Mouse (Mus musculus) forebrain, embryonic 10.5 days (tissue): Measurements from ENCODE around the gene Bloc1s1. TPM values are rescaled to one million over a fixed set of nuclear protein-coding genes. Genes with fewer than 3 reads are reported as not detected.

Experiments used
- DNase-seq: peaks from one replicate; pipeline ENCODE4 v3.0.0-alpha.2; 2017; ENCODE audit warnings: low spot score; ENCODE audit errors: extremely low spot score
- H3K27ac ChIP-seq: fragments of 300-500 bp; sonication (generic); 2 replicates; pipeline ENCODE4 v1.5.1; 2016; ENCODE audit warnings: mild to moderate bottlenecking
- H3K27me3 ChIP-seq: fragments of 300-500 bp; sonication (generic); 2 replicates; pipeline ENCODE4 v1.6.1; 2016; ENCODE audit warnings: mild to moderate bottlenecking; ENCODE audit not compliant: poor library complexity, severe bottlenecking
- H3K36me3 ChIP-seq: fragments of 300-500 bp; sonication (generic); replicated peaks from 2 replicates; pipeline ENCODE4 v1.6.1; 2016; ENCODE audit warnings: mild to moderate bottlenecking, moderate library complexity
- H3K4me1 ChIP-seq: fragments of 300-500 bp; sonication (generic); 2 replicates; pipeline ENCODE4 v1.6.1; 2016
- H3K4me3 ChIP-seq: fragments of 300-500 bp; sonication (generic); 2 replicates; pipeline ENCODE4 v1.5.1; 2016; ENCODE audit warnings: mild to moderate bottlenecking, moderate library complexity
- H3K9me3 ChIP-seq: fragments of 300-500 bp; sonication (generic); 2 replicates; pipeline ENCODE4 v1.6.1; 2016; ENCODE audit warnings: mild to moderate bottlenecking, moderate library complexity
- WGBS: fragments of 180-500 bp; shearing (Covaris S2); methylation state at CpG from one replicate; pipeline ENCODE4 v1.1.7; 2016; 5-methylcytosine and 5-hydroxymethylcytosine counted together
- polyA plus RNA-seq: library from polyadenylated mRNA; unstranded; fragments of >200 nt; fragmentation: Nextera tagmentation; extraction: Ambion mirVana; gene quantifications from 2 replicates; pipeline ENCODE4 v1.2.1, GENCODE M21; 2016

Gene Bloc1s1
- polyA plus RNA-seq, 1 experiment from 2014 or later, result 178 TPM

DNA sequence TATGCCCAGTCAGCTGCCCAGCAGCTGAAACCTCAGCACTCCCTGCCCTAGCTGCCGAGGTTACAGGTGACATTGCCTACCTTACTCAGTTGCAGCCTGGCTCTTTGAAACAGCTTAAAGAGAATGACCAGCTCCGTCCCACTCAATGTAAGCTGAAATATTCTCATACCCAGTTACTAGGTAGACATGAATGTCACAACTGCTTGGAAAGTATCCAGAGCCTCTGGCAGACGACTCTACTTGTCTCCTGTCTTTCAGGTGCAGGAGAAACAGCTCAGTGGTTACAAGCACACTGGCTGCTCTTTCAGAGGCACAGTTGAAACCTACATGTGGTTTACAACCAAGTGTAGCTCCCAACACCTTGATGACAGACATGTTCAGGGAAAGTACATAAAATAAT, 53.5 kb downstream of the Bloc1s1 start:
- Histone ChIP-seq H3K4me3 (no peak overlapping the region), H3K36me3 (peaks cover 92% of the 10 kb centered on the region), H3K4me1 (no peaks in the 10 kb centered on the region), H3K27me3 (no peaks in the 10 kb centered on the region), H3K27ac (no peak overlapping the region), H3K9me3 (no peaks in the 10 kb centered on the region)
- WGBS, result 87% methylated on average over 3 of the region's 3 CpGs
- no peak for DNase-seq

Other genes starting within 250 kb of the Bloc1s1 start
- gene Suox, start 250.0 kb downstream of the Bloc1s1 start, polyA plus RNA-seq, result 10.8 and 10.9 TPM in 2 replicates
- gene Rab5b, start 227.8 kb downstream of the Bloc1s1 start, polyA plus RNA-seq, result 63.4 and 68.8 TPM in 2 replicates
- 7.2 and 24.4 TPM in 2 replicates for gene Pmel, start 219.8 kb downstream of the Bloc1s1 start, polyA plus RNA-seq
- 119 and 120 TPM in 2 replicates for gene Cdk2, start 219.0 kb downstream of the Bloc1s1 start, polyA plus RNA-seq
- 3.5 and 3.6 TPM in 2 replicates for gene Dgka, start 179.2 kb downstream of the Bloc1s1 start, polyA plus RNA-seq
- gene Pym1, start 176.1 kb downstream of the Bloc1s1 start, polyA plus RNA-seq, result 57.1 and 63.8 TPM in 2 replicates
- gene Mmp19, start 133.1 kb downstream of the Bloc1s1 start, polyA plus RNA-seq, result 0.24 and 0.44 TPM in 2 replicates
- gene Dnajc14, start 120.0 kb downstream of the Bloc1s1 start, polyA plus RNA-seq, result 49.4 and 49.9 TPM in 2 replicates
- 19.0 and 19.2 TPM in 2 replicates for gene Tmem198b, start 119.7 kb downstream of the Bloc1s1 start, polyA plus RNA-seq
- gene Sarnp, start 106.7 kb downstream of the Bloc1s1 start, polyA plus RNA-seq, result 247 and 263 TPM in 2 replicates
- 88.0 and 92.9 TPM in 2 replicates for gene Ormdl2, start 102.4 kb downstream of the Bloc1s1 start, polyA plus RNA-seq
- 9.7 and 10.7 TPM in 2 replicates for gene Gdf11, start 32.3 kb downstream of the Bloc1s1 start, polyA plus RNA-seq
- gene Cd63, start 23.0 kb downstream of the Bloc1s1 start, polyA plus RNA-seq, result 179 and 184 TPM in 2 replicates
- gene Rdh5, start 1.1 kb downstream of the Bloc1s1 start, polyA plus RNA-seq, result 11.0 and 12.8 TPM in 2 replicates
- gene Itga7, start 9.8 kb upstream of the Bloc1s1 start, polyA plus RNA-seq, result 0.15 and 0.36 TPM in 2 replicates
- gene Mettl7b, start 37.0 kb upstream of the Bloc1s1 start, polyA plus RNA-seq, result not detected in 2 replicates
- not detected in 2 replicates for gene Olfr9, start 65.4 kb upstream of the Bloc1s1 start, polyA plus RNA-seq
- gene Olfr763, start 86.8 kb upstream of the Bloc1s1 start, polyA plus RNA-seq, result not detected in 2 replicates
- gene Olfr764-ps1, start 115.9 kb upstream of the Bloc1s1 start, polyA plus RNA-seq, result not detected in 2 replicates
- not detected in 2 replicates for gene Olfr765, start 126.0 kb upstream of the Bloc1s1 start, polyA plus RNA-seq
- gene Olfr766-ps1, start 144.9 kb upstream of the Bloc1s1 start, polyA plus RNA-seq, result not detected in 2 replicates
- gene Olfr767, start 158.9 kb upstream of the Bloc1s1 start, polyA plus RNA-seq, result not detected in 2 replicates
- gene Olfr768, start 175.3 kb upstream of the Bloc1s1 start, polyA plus RNA-seq, result not detected in 2 replicates
- not detected in 2 replicates for gene Olfr769, start 193.8 kb upstream of the Bloc1s1 start, polyA plus RNA-seq
- gene Olfr770, start 215.0 kb upstream of the Bloc1s1 start, polyA plus RNA-seq, result not detected in 2 replicates
- gene Olfr771, start 240.7 kb upstream of the Bloc1s1 start, polyA plus RNA-seq, result not detected in 2 replicates